Mouse (Mus musculus) forebrain, embryonic 16.5 days (tissue): ENCODE results near the gene Rpl14. TPM values are rescaled to one million over a fixed set of nuclear protein-coding genes. Genes with fewer than 3 reads are reported as not detected.
"Not testable (repeated sequence)": the region's sequence is repeated elsewhere in the genome, so short reads cannot be mapped to it uniquely, and the experiment has no call there.

Experiments
- ATAC-seq: fragments of 200-750 bp; cut with Nextera tagmentation; 2 replicates; pipeline ENCODE4 v1.8.0; 2017; ENCODE audit warnings: mild to moderate bottlenecking, moderate library complexity
- H3K27ac ChIP-seq: fragments of 300-500 bp; sonication (generic); 2 replicates; pipeline ENCODE4 v1.5.1; 2014; ENCODE audit warnings: low read length, control low read depth
- H3K27me3 ChIP-seq: fragments of 300-500 bp; sonication (generic); replicated peaks from 2 replicates; pipeline ENCODE4 v1.6.1; 2014; ENCODE audit warnings: low read length; ENCODE audit not compliant: control insufficient read depth, insufficient read depth
- H3K36me3 ChIP-seq: fragments of 300-500 bp; sonication (generic); 2 replicates; pipeline ENCODE4 v1.6.1; 2014; ENCODE audit not compliant: control insufficient read depth, insufficient read depth
- H3K4me1 ChIP-seq: fragments of 300-500 bp; sonication (generic); replicated peaks from 2 replicates; pipeline ENCODE4 v1.6.1; 2014; ENCODE audit warnings: low read length; ENCODE audit not compliant: control insufficient read depth, insufficient read depth
- H3K4me2 ChIP-seq: fragments of 300-500 bp; sonication (generic); 2 replicates; pipeline ENCODE4 v1.6.1; 2014; ENCODE audit warnings: mild to moderate bottlenecking, low read length, control low read depth
- H3K4me3 ChIP-seq: fragments of 300-500 bp; sonication (generic); replicated peaks from 2 replicates; pipeline ENCODE4 v1.5.1; 2014; ENCODE audit warnings: mild to moderate bottlenecking, low read length, control low read depth
- H3K9ac ChIP-seq: fragments of 300-500 bp; sonication (generic); replicated peaks from 2 replicates; pipeline ENCODE4 v1.6.1; 2014; ENCODE audit warnings: low read depth, low read length, control low read depth
- H3K9me3 ChIP-seq: fragments of 300-500 bp; sonication (generic); 2 replicates; pipeline ENCODE4 v1.6.1; 2016; ENCODE audit warnings: low read length; ENCODE audit not compliant: control insufficient read depth
- WGBS: fragments of 180-500 bp; shearing (Covaris S2); extraction: QIAGEN DNeasy Blood & Tissue Kit; methylation state at CpG from one replicate; pipeline ENCODE4 v1.1.7; 2014; 5-methylcytosine and 5-hydroxymethylcytosine counted together
- polyA plus RNA-seq: library from polyadenylated mRNA; unstranded; fragments of >200 nt; fragmentation: Nextera tagmentation; extraction: Ambion mirVana; gene quantifications from 2 replicates; pipeline ENCODE4 v1.2.1, GENCODE M21; 2015

Gene Rpl14
- 400 and 407 TPM in 2 replicates for polyA plus RNA-seq

DNA sequence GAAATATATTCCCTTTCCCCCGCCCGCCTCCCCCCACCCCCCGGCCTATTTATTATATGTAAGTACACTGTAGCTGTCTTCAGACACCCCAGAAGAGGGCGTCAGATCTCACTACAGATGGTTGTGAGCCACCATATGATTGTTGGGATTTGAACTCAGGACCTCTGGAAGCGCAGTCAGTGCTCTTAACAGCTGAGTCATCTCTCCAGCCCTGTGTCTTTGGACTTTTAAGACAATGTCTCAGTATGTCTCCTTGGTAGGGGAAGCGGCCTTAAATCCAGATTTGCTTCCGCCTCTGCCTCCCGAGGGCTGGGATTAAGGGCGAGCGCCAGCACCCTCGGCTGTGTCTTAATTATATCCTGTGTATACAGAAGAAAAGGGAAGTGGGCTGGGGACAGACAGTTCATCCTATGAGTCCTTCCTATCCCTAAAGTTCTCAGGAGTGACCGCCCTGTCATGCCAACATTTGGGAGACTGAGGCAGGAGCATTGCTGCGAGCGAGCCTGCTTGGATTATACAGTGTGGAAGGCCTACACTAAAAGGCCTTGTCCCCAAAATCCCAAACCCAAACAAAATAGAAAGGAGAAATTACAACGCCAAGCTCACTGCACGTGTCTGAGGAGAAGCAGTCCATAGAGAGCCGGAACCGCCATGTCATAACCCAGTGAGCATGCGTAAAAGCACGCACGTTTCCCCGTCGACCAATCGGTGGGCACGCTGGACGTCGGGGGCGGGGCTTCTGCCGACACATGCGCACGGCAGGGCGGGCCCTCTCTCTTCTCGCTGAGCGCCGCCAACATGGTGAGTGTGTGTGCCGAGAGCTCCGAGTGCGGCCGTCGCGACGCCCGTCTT is at the start of gene Rpl14:
TSS of gene Rpl14 (plus strand) at position 704 of the 852 bp plus-strand sequence.
- Histone ChIP-seq H3K4me3 (peak within 1 kb of the TSS; percentile 87), H3K9ac (peak within 1 kb of the TSS; percentile 85), H3K36me3 (peaks cover 25% of the 10 kb centered on the region), H3K9me3 (no peaks in the 10 kb centered on the region), H3K4me1 (peaks cover 19% of the 10 kb centered on the region), H3K4me2 (peak within 1 kb of the TSS; percentile 95), H3K27me3 (no peaks in the 10 kb centered on the region), H3K27ac (peak within 1 kb of the TSS; percentile 70)
- ATAC-seq = peak; percentile 99
- 6% methylated on average over 43 of the region's 43 CpGs for WGBS

DNA sequence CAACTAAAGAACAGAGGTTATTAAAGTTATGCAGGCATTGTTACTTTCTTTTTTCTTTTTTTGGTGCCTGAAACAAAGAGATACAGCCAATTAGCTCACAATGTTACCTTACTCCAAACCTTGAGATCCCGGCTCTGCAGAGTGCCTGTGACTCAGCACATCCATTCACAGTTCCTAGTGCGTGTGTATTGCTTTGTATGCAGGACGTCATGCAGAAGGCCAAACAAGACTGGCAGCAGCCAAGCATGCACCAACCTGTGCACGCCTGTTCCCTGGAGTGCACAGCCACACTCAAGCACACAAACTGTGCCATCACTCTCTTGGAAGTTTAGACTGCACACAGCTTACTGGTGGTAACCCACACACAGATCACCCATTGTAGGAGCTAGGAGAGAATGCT is 44.0 kb upstream of the Rpl14 start:
- WGBS = 16% methylated on average over 4 of the region's 4 CpGs
- Histone ChIP-seq H3K27me3 (no peaks in the 10 kb centered on the region), H3K27ac (no peak overlapping the region), H3K4me2 (no peak overlapping the region), H3K4me1 (no peaks in the 10 kb centered on the region), H3K4me3 (no peak overlapping the region), H3K9ac (no peak overlapping the region), H3K36me3 (no peaks in the 10 kb centered on the region), H3K9me3 (no peaks in the 10 kb centered on the region)
- ATAC-seq = no peak

DNA sequence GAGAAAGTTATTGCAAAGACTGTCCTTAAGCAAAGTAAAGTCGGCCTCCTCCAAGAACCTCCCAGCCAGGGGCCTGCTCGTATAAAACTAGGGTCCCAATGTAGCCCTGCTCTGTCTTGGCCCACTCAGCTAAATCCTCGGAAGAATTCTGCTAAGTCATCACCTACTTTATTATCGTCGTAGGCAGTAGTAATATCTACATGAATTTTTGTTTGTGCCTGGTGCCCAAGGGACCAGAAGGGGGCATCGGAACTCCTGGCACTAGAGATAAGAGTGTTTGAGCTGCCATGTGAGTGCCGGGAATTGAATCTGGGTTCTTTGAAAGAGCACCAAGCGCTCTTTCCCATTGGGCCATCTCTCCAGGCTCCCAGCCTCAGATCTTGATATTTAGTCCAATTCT is 43.3 kb upstream of the Rpl14 start:
- ATAC-seq = no peak
- Histone ChIP-seq H3K9ac (no peak overlapping the region), H3K27me3 (no peaks in the 10 kb centered on the region), H3K36me3 (no peaks in the 10 kb centered on the region), H3K4me3 (no peak overlapping the region), H3K27ac (no peak overlapping the region), H3K9me3 (no peaks in the 10 kb centered on the region), H3K4me1 (no peaks in the 10 kb centered on the region), H3K4me2 (no peak overlapping the region)
- WGBS = 91% methylated on average over 8 of the region's 8 CpGs

DNA sequence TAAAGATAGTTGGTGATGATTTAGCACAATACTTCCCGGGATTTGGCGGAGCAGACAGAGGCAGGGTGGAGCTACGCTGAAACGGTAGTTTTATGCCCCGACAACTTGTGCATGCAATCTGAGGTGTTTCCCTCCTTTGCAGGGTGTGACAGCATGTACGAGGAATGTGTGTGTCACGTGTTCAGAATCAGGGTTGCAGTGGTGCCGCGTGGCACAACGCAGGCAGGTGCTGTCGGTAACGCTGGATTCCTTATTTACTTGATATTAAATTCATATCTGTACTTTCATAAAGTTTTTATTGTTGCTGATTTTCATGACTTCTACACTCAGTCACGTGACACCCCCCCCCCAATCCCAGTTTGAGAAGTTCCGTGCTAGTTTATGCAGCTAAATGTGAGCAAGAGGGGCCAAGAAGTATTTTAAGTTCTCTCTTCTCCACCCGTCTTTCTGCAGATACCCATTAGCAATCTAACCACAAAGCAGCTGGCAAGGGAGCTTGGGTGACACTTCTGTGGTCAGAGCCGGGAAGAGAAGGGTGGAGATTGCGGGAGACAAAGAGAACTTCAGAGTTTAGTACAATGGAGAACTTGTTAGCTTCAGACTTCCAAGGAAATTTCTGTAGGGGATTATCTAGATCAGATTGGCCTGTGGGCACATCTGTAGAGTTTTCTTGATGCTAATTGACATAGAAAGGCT is 42.3 kb upstream of the Rpl14 start:
- H3K27ac ChIP-seq = no peak overlapping the region
- H3K36me3 ChIP-seq = no peaks in the 10 kb centered on the region
- no peak overlapping the region for H3K4me3 ChIP-seq
- no peaks in the 10 kb centered on the region for H3K27me3 ChIP-seq
- H3K9me3 ChIP-seq = 0 out of 2 replicates have a peak, but pooled peaks cover under 1% of the 10 kb centered on the region
- WGBS = 81% methylated on average over 17 of the region's 17 CpGs
- no peaks in the 10 kb centered on the region for H3K4me1 ChIP-seq
- H3K9ac ChIP-seq = no peak overlapping the region
- H3K4me2 ChIP-seq = no peak overlapping the region
- no peak for ATAC-seq

DNA sequence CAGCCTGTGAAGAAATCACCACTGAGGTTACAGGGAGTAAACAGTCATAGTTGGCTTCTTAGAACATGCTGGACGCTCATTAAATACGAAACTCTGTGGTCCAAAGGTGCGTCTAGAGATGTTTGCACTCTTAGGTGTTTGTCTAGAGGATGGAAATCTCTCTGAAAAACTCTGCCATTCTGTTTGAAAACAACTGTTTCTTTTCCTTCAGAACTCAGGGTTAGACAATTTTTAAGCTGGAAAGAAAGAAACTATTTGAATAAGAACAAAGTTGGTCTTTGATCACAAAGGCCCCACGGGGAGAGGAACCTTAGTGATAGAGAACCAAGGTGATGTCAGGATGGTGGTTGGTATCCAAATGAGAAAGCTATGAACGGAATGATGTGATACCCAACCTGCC is 40.8 kb upstream of the Rpl14 start:
- Histone ChIP-seq H3K36me3 (no peaks in the 10 kb centered on the region), H3K27me3 (no peaks in the 10 kb centered on the region), H3K9ac (no peak overlapping the region), H3K4me2 (no peak overlapping the region), H3K27ac (no peak overlapping the region), H3K9me3 (0 out of 2 replicates have a peak, but pooled peaks cover 2% of the 10 kb centered on the region), H3K4me1 (no peaks in the 10 kb centered on the region), H3K4me3 (no peak overlapping the region)
- 91% methylated on average over 5 of the region's 5 CpGs for WGBS
- no peak for ATAC-seq

DNA sequence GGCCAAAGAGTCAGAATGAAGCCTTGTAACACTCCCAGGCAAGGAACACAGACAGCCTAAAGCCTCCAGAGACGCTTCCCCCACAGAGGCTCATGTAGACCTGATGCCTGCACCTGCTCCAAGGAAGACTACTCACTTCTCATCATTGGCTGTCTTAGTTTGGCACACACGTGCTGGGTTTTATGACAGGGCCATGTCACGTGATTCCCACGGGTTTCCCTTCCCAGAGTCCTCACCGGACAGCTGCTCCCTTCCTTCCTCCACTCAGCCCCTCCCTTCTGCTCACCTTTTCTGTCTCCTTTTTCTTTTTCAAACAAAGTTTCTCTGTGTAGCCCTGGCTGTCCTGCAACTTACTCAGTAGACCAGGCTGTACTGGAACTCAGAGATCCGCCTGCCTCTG is 39.2 kb upstream of the Rpl14 start:
- no peak overlapping the region for H3K4me2 ChIP-seq
- no peak overlapping the region for H3K27ac ChIP-seq
- H3K36me3 ChIP-seq = no peaks in the 10 kb centered on the region
- no peaks in the 10 kb centered on the region for H3K4me1 ChIP-seq
- H3K27me3 ChIP-seq = no peaks in the 10 kb centered on the region
- WGBS = 90% methylated on average over 6 of the region's 6 CpGs
- ATAC-seq = no peak
- 0 out of 2 replicates have a peak, but pooled peaks cover 2% of the 10 kb centered on the region for H3K9me3 ChIP-seq
- no peak overlapping the region for H3K9ac ChIP-seq
- no peak overlapping the region for H3K4me3 ChIP-seq

DNA sequence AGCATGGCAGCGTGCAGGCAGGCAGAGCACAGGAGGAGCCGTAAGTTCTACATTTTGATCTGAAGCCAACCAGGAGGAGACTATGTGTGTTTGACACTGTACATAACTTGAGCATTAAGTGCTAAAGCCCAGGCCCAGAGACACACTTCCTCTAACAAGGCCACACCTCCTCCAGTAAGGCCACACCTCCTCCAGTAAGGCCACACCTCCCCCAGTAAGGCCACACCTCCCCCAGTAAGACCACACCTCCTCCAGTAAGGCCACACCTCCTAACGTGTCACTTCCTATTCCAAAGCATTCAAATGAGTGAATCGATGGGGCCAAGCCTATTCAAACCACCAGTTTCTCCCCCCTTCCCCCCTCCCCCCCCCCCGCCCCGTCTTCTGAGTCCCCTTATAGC is 38.6 kb upstream of the Rpl14 start:
- Histone ChIP-seq H3K4me3 (no peak overlapping the region), H3K9ac (no peak overlapping the region), H3K27ac (no peak overlapping the region), H3K4me1 (no peaks in the 10 kb centered on the region), H3K9me3 (0 out of 2 replicates have a peak, but pooled peaks cover 2% of the 10 kb centered on the region), H3K27me3 (no peaks in the 10 kb centered on the region), H3K4me2 (no peak overlapping the region), H3K36me3 (no peaks in the 10 kb centered on the region)
- WGBS = 89% methylated on average over 6 of the region's 6 CpGs
- no peak for ATAC-seq

DNA sequence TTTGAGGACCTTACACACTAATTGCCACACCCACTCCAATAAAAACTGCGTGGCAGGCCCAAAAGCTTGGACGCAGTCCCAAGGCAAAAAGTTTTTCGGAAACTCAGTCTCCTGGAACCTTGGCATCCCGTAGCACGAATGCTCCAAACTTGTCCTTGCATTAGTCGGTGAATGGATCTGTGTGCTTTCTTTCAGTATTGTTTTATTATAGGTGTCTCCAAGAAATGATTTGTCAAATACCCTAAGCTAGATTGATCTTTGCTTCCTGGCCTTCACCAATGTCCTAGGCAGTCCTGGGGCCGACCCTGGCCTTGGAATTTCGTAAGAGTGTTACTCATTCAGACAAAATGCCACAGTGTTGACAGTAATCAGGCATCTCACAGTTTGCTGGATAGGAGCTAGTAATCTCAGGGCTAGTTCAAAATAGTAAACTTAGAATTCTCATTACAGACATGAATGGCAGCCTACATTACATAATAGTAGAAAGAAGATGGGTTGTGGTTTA is 37.7 kb upstream of the Rpl14 start:
- not testable (repeated sequence) for H3K4me1 ChIP-seq, H3K9me3 ChIP-seq, H3K4me3 ChIP-seq, H3K9ac ChIP-seq, H3K27me3 ChIP-seq, ATAC-seq, H3K4me2 ChIP-seq, H3K27ac ChIP-seq, H3K36me3 ChIP-seq
- WGBS = 93% methylated on average over 8 of the region's 8 CpGs

DNA sequence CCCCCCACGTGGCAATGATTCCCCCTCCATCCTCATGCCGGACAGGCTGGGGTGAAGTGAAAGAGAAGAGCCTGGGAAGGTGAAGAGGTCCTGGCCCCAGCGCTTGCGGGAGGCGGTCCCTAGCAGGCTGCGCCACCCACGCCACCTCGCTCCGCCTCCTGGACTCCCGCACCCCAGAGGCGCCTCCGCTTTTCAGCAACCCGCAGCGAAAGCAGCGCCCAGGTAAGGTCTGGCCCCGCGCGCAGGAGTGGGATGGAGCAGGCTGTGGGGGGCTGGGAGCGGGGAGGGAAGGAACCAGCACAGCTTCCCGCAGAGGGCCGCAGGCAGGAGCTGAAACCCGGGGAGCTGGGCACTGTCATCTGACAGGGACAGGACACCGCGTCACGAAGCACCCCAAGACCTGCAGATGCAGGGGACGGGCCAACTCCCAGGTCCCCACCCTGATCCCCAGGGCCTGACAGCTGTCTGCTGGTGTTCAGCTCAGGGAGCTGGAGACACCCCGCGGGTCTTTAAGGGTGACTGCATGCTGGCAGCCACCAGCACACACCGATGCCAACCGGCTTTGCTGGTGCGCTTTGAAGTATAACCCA is 31.5 kb upstream of the Rpl14 start, which contains the start of gene Entpd3:
TSS of gene Entpd3 (plus strand) at position 157 of the 590 bp plus-strand sequence.
- Histone ChIP-seq H3K4me1 (0 out of 2 replicates have a peak, but pooled peaks cover 6% of the 10 kb centered on the region), H3K27me3 (peaks cover 11% of the 10 kb centered on the region), H3K36me3 (no peaks in the 10 kb centered on the region), H3K4me2 (peak within 1 kb of the TSS; percentile 66), H3K27ac (no peak within 1 kb of the TSS), H3K9me3 (no peaks in the 10 kb centered on the region), H3K4me3 (peak within 1 kb of the TSS; percentile 51), H3K9ac (peak within 1 kb of the TSS; percentile 58)
- ATAC-seq = 0 out of 2 replicates have a peak, but pooled peaks have one; percentile 40
- 2% methylated on average over 25 of the region's 31 CpGs for WGBS
